Mouse (Mus musculus): ENCODE measurements around the gene Crot.

GRCm38 (mm10) chr5:8990526-8990925 lies 6.6 kb downstream of the Crot start:
- TF ChIP-seq CTCF (conservative IDR thresholded peaks at IDR 0.05; ENCODE audit: low read length), result no peak
- TF ChIP-seq POU5F1 (IDR thresholded peaks at IDR 0.05; ENCODE audit: borderline replicate concordance, low read length), result no peak
- no peak for TF ChIP-seq NANOG (IDR thresholded peaks at IDR 0.05; ENCODE audit: borderline replicate concordance, low read length)
